Comparison of ENCODE assay signal across 27 mouse cellular contexts in the genomic region with DNA sequence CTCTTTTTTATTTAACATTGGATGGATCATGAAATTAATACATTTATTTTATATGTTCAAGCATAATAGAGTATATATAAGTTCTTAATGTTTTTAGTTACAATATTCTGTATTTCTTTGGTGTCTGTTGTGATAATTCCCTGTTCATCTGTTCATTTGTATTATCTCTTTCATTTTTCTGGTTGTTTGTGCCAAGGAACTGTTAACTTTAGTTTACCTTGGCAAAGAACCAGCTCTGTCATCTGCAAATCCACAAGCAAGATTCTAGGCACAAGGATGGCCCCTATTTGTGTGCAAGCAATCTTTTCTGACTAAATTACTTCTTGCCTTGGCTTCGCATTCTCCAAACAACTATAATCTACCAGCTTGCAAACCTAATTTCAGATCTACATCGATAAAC. TPM values are rescaled to one million over a fixed set of nuclear protein-coding genes. Genes with fewer than 3 reads are reported as not detected.
DNase-seq lines count a peak whose midpoint lies in the region; ATAC-seq and TF ChIP-seq lines count a peak whose summit lies in the region.
"Had no signal": no experiment of that assay in that cellular context is flagged by ENCODE, and none has a peak within 500 bp of the region (broad histone marks: within the 10 kb centered on the region; RNA-seq: fewer than 3 reads in every experiment).

No protein-coding gene starts in this region.

- no peak overlapping the region for H3K4me3 ChIP-seq in liver, adult 2 months (ENCODE audit: insufficient read depth, low read depth, low read length)
- no peak overlapping the region for H3K4me3 ChIP-seq in liver, postnatal 0 days (ENCODE audit: low read depth, low read length)
- H3K4me3 ChIP-seq in lung, embryonic 14.5 days (ENCODE audit: low read depth, low read length) = no peak overlapping the region
- H3K4me3 ChIP-seq in MEL (ENCODE audit: control insufficient read depth in 1 of 2, insufficient read depth in 1 of 2, low read depth in 2 of 2, low read length in 2 of 2) = no peak overlapping the region
- H3K4me3 ChIP-seq in cerebellum, adult 2 months (replicated peaks; ENCODE audit: insufficient read depth, low read depth, low read length) = no peak overlapping the region

- H3K27me3 ChIP-seq in liver, adult 2 months (ENCODE audit: control insufficient read depth, insufficient read depth, low read length) = no peaks in the 10 kb centered on the region
- H3K27me3 ChIP-seq in liver, postnatal 0 days (ENCODE audit: insufficient read depth, low read length) = no peaks in the 10 kb centered on the region
- H3K27me3 ChIP-seq in lung, embryonic 14.5 days (ENCODE audit: insufficient read depth, low read length) = no peaks in the 10 kb centered on the region
- no peaks in the 10 kb centered on the region for H3K27me3 ChIP-seq in MEL (ENCODE audit: control insufficient read depth in 1 of 2, insufficient read depth in 2 of 2, low read length in 2 of 2)
- H3K27me3 ChIP-seq in cerebellum, adult 2 months (ENCODE audit: control insufficient read depth, insufficient read depth, low read length) = no peaks in the 10 kb centered on the region
- H3K27me3 ChIP-seq: CH12.LX had no signal

- no peak for TF ChIP-seq RAD21 in MEL (IDR thresholded peaks at IDR 0.05; ENCODE audit: low read depth, low read length)

- H3K79me2 ChIP-seq in liver, adult 2 months (ENCODE audit: control insufficient read depth, insufficient read depth, low read length) = no peaks in the 10 kb centered on the region
- no peaks in the 10 kb centered on the region for H3K79me2 ChIP-seq in MEL (ENCODE audit: control insufficient read depth, insufficient read depth, low read length, poor library complexity)

- no peaks in the 10 kb centered on the region for H3K9me3 ChIP-seq in liver, postnatal 0 days (ENCODE audit: low read length)
- H3K9me3 ChIP-seq in lung, embryonic 14.5 days (ENCODE audit: low read depth, low read length) = no peaks in the 10 kb centered on the region
- H3K9me3 ChIP-seq in MEL (replicated peaks; ENCODE audit: insufficient read depth, low read length) = no peaks in the 10 kb centered on the region
- H3K9me3 ChIP-seq: G1E had no signal

- no peak for TF ChIP-seq POLR2A in liver, adult 2 months (IDR thresholded peaks at IDR 0.05; ENCODE audit: extremely low read depth, insufficient read depth, low read length)
- TF ChIP-seq POLR2A in MEL (IDR thresholded peaks at IDR 0.05; ENCODE audit: control insufficient read depth in 1 of 2, insufficient read depth in 1 of 2, low read depth in 1 of 2, low read length in 2 of 2, poor library complexity in 1 of 2) = no peak
- no peak for TF ChIP-seq POLR2A in brain, embryonic 14.5 days (IDR thresholded peaks at IDR 0.05; ENCODE audit: borderline replicate concordance, extremely low read depth, insufficient read depth, insufficient read length, poor library complexity, severe bottlenecking)
- TF ChIP-seq POLR2A in cerebellum, adult 2 months (IDR thresholded peaks at IDR 0.05; ENCODE audit: borderline replicate concordance, insufficient read depth, low read length) = no peak

- peak; percentile 9 for DNase-seq in liver, adult 2 months (ENCODE audit: extremely low read depth, low read depth, low spot score)
- DNase-seq in liver, postnatal 0 days = no peak
- peak; percentile 10 for DNase-seq in lung, embryonic 14.5 days
- no peak for DNase-seq in lung, postnatal 10 days
- DNase-seq in MEL (ENCODE audit: low read depth, low spot score) = peak; percentile 59
- peak; percentile 5 for DNase-seq in brain, embryonic 14.5 days (ENCODE audit: low read depth)
- no peak for DNase-seq in cerebellum, adult 2 months
- no peak for DNase-seq in thymus, postnatal 10 days (ENCODE audit: low spot score in 2 of 2)
- DNase-seq: adrenal gland, adult 2 months; adrenal gland, adult 8-10 months; adrenal gland, postnatal 10 days; adrenal gland, postnatal 14 days; adrenal gland, postnatal 25 days; adrenal gland, postnatal 36 days; B cell, adult 2 months; cerebellum, adult 11 months; cerebellum, adult 11-12 months; cerebellum, adult 18-20 months; cerebellum, adult 8-10 months had no signal

- no peak for ATAC-seq in liver, postnatal 0 days
- no peak for ATAC-seq in lung, embryonic 14.5 days (ENCODE audit: insufficient read depth)
- ATAC-seq: activated CD4-positive, CD25-positive, alpha-beta regulatory T cell, adult 4 months; CD4-positive, CD25-positive, alpha-beta regulatory T cell, adult 4 months; Patski had no signal

- no peak for TF ChIP-seq CTCF in liver, adult 2 months (IDR thresholded peaks at IDR 0.05; ENCODE audit: low read depth, low read length)
- no peak for TF ChIP-seq CTCF in liver, postnatal 0 days (IDR thresholded peaks at IDR 0.05; ENCODE audit: low read depth)
- no peak for TF ChIP-seq CTCF in lung, embryonic 14.5 days (IDR thresholded peaks at IDR 0.05; ENCODE audit: low read depth)
- TF ChIP-seq CTCF in MEL (IDR thresholded peaks at IDR 0.05 in 2 of 3, conservative IDR thresholded peaks at IDR 0.05 in 1 of 3; ENCODE audit: control insufficient read depth in 1 of 3, insufficient read depth in 1 of 3, low read depth in 2 of 3, low read length in 3 of 3, poor library complexity in 1 of 3, severe bottlenecking in 1 of 3) = no peak
- TF ChIP-seq CTCF in brain, embryonic 14.5 days (IDR thresholded peaks at IDR 0.05; ENCODE audit: borderline replicate concordance, extremely low read depth, insufficient read depth, insufficient read length) = no peak
- no peak for TF ChIP-seq CTCF in cerebellum, adult 2 months (IDR thresholded peaks at IDR 0.05; ENCODE audit: borderline replicate concordance, insufficient read depth, low read depth, low read length)

- no peak overlapping the region for H3K27ac ChIP-seq in liver, adult 2 months (replicated peaks; ENCODE audit: insufficient read depth, low read depth, low read length)
- no peak overlapping the region for H3K27ac ChIP-seq in liver, postnatal 0 days (ENCODE audit: low read depth)
- no peak overlapping the region for H3K27ac ChIP-seq in lung, embryonic 14.5 days (ENCODE audit: low read depth)
- H3K27ac ChIP-seq in MEL (ENCODE audit: control insufficient read depth, low read depth, low read length) = no peak overlapping the region
- no peak overlapping the region for H3K27ac ChIP-seq in cerebellum, adult 2 months (ENCODE audit: insufficient read depth, low read length)

- H3K4me1 ChIP-seq in liver, adult 2 months (ENCODE audit: control insufficient read depth, insufficient read depth, low read length) = no peaks in the 10 kb centered on the region
- H3K4me1 ChIP-seq in liver, postnatal 0 days (ENCODE audit: insufficient read depth) = no peaks in the 10 kb centered on the region
- no peaks in the 10 kb centered on the region for H3K4me1 ChIP-seq in lung, embryonic 14.5 days (ENCODE audit: insufficient read depth)
- H3K4me1 ChIP-seq in MEL (ENCODE audit: control insufficient read depth in 1 of 2, insufficient read depth in 2 of 2, low read length in 2 of 2) = peaks cover 3 to 10% of the 10 kb centered on the region in 2 experiments
- no peaks in the 10 kb centered on the region for H3K4me1 ChIP-seq in cerebellum, adult 2 months (ENCODE audit: control insufficient read depth, insufficient read depth, low read length)

- H3K9ac ChIP-seq in liver, adult 2 months (ENCODE audit: low read depth, low read length) = no peak overlapping the region
- H3K9ac ChIP-seq in liver, postnatal 0 days (replicated peaks) = no peak overlapping the region
- H3K9ac ChIP-seq in lung, embryonic 14.5 days = no peak overlapping the region
- H3K9ac ChIP-seq in MEL (ENCODE audit: control insufficient read depth, low read depth, low read length, poor library complexity, severe bottlenecking) = no peak overlapping the region

- 83% methylated on average over 2 of the region's 2 CpGs for WGBS in liver, adult 2 months
- 82% methylated on average over 2 of the region's 2 CpGs for WGBS in liver, postnatal 0 days (ENCODE audit: insufficient replicate concordance)
- WGBS in lung, embryonic 14.5 days = 84% methylated on average over 2 of the region's 2 CpGs
- 81% methylated on average over 2 of the region's 2 CpGs for WGBS in cerebellum, adult 2 months

- no peaks in the 10 kb centered on the region for H3K36me3 ChIP-seq in liver, adult 2 months (ENCODE audit: control insufficient read depth, insufficient read depth, low read length)
- no peaks in the 10 kb centered on the region for H3K36me3 ChIP-seq in liver, postnatal 0 days (replicated peaks; ENCODE audit: insufficient read depth, low read length)
- no peaks in the 10 kb centered on the region for H3K36me3 ChIP-seq in lung, embryonic 14.5 days (ENCODE audit: insufficient read depth)
- peaks cover 0 to 27% of the 10 kb centered on the region in 2 experiments; a peak in 2 of 4 replicates for H3K36me3 ChIP-seq in MEL (ENCODE audit: control insufficient read depth in 1 of 2, insufficient read depth in 2 of 2, low read length in 2 of 2)
- H3K36me3 ChIP-seq: G1E had no signal

- no peak overlapping the region for H3K4me2 ChIP-seq in liver, postnatal 0 days (ENCODE audit: low read depth, low read length)
- H3K4me2 ChIP-seq in lung, embryonic 14.5 days = no peak overlapping the region

- no peak for TF ChIP-seq EP300 in liver, postnatal 0 days (IDR thresholded peaks at IDR 0.05; ENCODE audit: low read depth)
- peak; percentile 62 to 81 for TF ChIP-seq EP300 in MEL (IDR thresholded peaks at IDR 0.05; ENCODE audit: low read depth in 1 of 2, low read length in 2 of 2)

TF ChIP-seq in MEL, 35 proteins besides CTCF, POLR2A, EP300 and RAD21 (continues in another document):
- TF ChIP-seq SIN3A (IDR thresholded peaks at IDR 0.05; ENCODE audit: low read length) (no peak), MYC (IDR thresholded peaks at IDR 0.05; ENCODE audit: low read depth, low read length) (no peak), MEF2A (IDR thresholded peaks at IDR 0.05; ENCODE audit: extremely low read depth, insufficient replicate concordance, low read depth, low read length, poor library complexity, severe bottlenecking) (no peak), USF2 (IDR thresholded peaks at IDR 0.05; ENCODE audit: borderline replicate concordance in 1 of 2, insufficient read depth in 1 of 2, low read depth in 1 of 2, low read length in 2 of 2) (no peak), JUND (IDR thresholded peaks at IDR 0.05; ENCODE audit: low read depth, low read length) (no peak), POLR2AphosphoS5 (IDR thresholded peaks at IDR 0.05; ENCODE audit: borderline replicate concordance, low read depth, low read length) (no peak), ZC3H11A (IDR thresholded peaks at IDR 0.05; ENCODE audit: low read depth, low read length) (no peak), GATA1 (IDR thresholded peaks at IDR 0.05; ENCODE audit: low read depth, low read length) (0 out of 2 replicates have a peak, but pooled peaks have one; percentile 29)

RNA-seq across cellular contexts. Expression of a gene that starts 31.3 kb away (rescaled TPM):
- total RNA-seq in liver, adult 2 months (2014; rRNA removed) = not detected in 2 replicates
- not detected in 2 replicates for polyA plus RNA-seq in liver, adult 2 months (2012; rRNA removed)
- polyA plus RNA-seq in liver, postnatal 0 days (2015; fragmentation: Nextera tagmentation; extraction: Ambion mirVana) = not detected in 2 replicates
- 0.20 and 0.50 TPM in 2 replicates for polyA plus RNA-seq in lung, embryonic 14.5 days (2014; fragmentation: Nextera tagmentation; extraction: Ambion mirVana)
- total RNA-seq in MEL (2012; rRNA removed) = not detected in 2 replicates
- not detected for polyA plus RNA-seq in MEL (2012; ENCODE audit: insufficient read depth in 1 of 2, insufficient read length in 2 of 2, low read depth in 1 of 2, low replicate concordance in 2 of 2, missing spikeins in 1 of 2)
- polyA plus RNA-seq in brain, embryonic 14.5 days (2012; rRNA removed) = 2.1 and 3.6 TPM in 2 replicates
- polyA plus RNA-seq in cerebellum, adult 2 months (2012; rRNA removed) = 0.49 and 0.78 TPM in 2 replicates
- total RNA-seq: adrenal gland, adult 18-20 months; adrenal gland, adult 2 months; adrenal gland, adult 8-10 months; adrenal gland, postnatal 10 days; adrenal gland, postnatal 14 days; adrenal gland, postnatal 25 days; adrenal gland, postnatal 36 days; adrenal gland, postnatal 4 days; CH12.LX had no signal
- polyA plus RNA-seq: activated CD4-positive, CD25-positive, alpha-beta regulatory T cell, adult 4 months; adrenal gland, adult 2 months; C2C12; CD4-positive, CD25-positive, alpha-beta regulatory T cell, adult 4 months; G1E; Patski had no signal

Comparison
In these comparisons a context has a peak if more than half of its experiments do, and no peak if none do; other contexts are left out.
1. DNase-seq: peak in liver, adult 2 months (single experiment), lung, embryonic 14.5 days (single experiment), MEL (single experiment) and brain, embryonic 14.5 days (single experiment); none in liver, postnatal 0 days (single experiment), lung, postnatal 10 days (single experiment), cerebellum, adult 2 months (0 of 2) and thymus, postnatal 10 days (0 of 2).